20 mouse cellular contexts compared by ENCODE assay signal in genomic region chr8:87984032-87984431, GRCm38 (mm10). TPM values are rescaled to one million over a fixed set of nuclear protein-coding genes. Genes with fewer than 3 reads are reported as not detected.
DNase-seq lines count a peak whose midpoint lies in the region; ATAC-seq and TF ChIP-seq lines count a peak whose summit lies in the region.
"Had no signal": no experiment of that assay in that cellular context is flagged by ENCODE, and none has a peak within 500 bp of the region (broad histone marks: within the 10 kb centered on the region; RNA-seq: fewer than 3 reads in every experiment).

No protein-coding gene starts in this region.

- peak overlapping the region; percentile 45 for H3K4me2 ChIP-seq in heart, embryonic 12.5 days
- peak overlapping the region; percentile 15; the same call in 1 of the 2 replicates for H3K4me2 ChIP-seq in heart, embryonic 16.5 days (ENCODE audit: low read depth, low read length)
- no peak overlapping the region for H3K4me2 ChIP-seq in CH12.LX (ENCODE audit: insufficient read depth, low read depth, poor library complexity, severe bottlenecking)
- H3K4me2 ChIP-seq: embryonic facial prominence, embryonic 13.5 days; forebrain, embryonic 12.5 days; hindbrain, embryonic 12.5 days had no signal

- in situ Hi-C loops in CH12.LX (cut with MboI; ENCODE audit: low pct_ligation_motif_present, low pct_unique_long_range_greater_than_20kb, low sequenced_read_pairs), result no loop called here

- H3K9ac ChIP-seq in heart, embryonic 12.5 days, result no peak overlapping the region
- no peak overlapping the region for H3K9ac ChIP-seq in heart, adult 2 months (ENCODE audit: low read depth, low read length)
- no peak overlapping the region for H3K9ac ChIP-seq in heart, embryonic 16.5 days (ENCODE audit: low read length)
- H3K9ac ChIP-seq in CH12.LX (ENCODE audit: insufficient read depth, low read depth), result no peak overlapping the region
- H3K9ac ChIP-seq: embryonic facial prominence, embryonic 13.5 days; forebrain, embryonic 12.5 days; forebrain, postnatal 0 days; hindbrain, embryonic 12.5 days had no signal

- 0 out of 2 replicates have a peak overlapping the region, but pooled peaks have one; percentile 13 for H3K4me3 ChIP-seq in heart, embryonic 12.5 days
- H3K4me3 ChIP-seq in heart, adult 2 months, result no peak overlapping the region
- no peak overlapping the region for H3K4me3 ChIP-seq in heart, embryonic 16.5 days (ENCODE audit: low read length)
- no peak overlapping the region for H3K4me3 ChIP-seq in CH12.LX (replicated peaks in 1 of 3; ENCODE audit: low read depth in 2 of 3, low read length in 2 of 3, poor library complexity in 1 of 3)
- H3K4me3 ChIP-seq: embryonic facial prominence, embryonic 13.5 days; forebrain, embryonic 12.5 days; hindbrain, embryonic 12.5 days had no signal

- WGBS in heart, embryonic 12.5 days, result 22% methylated on average over 8 of the region's 8 CpGs
- 18% methylated on average over 8 of the region's 8 CpGs for WGBS in heart, adult 2 months
- 20% methylated on average over 8 of the region's 8 CpGs for WGBS in heart, embryonic 16.5 days

- H3K27ac ChIP-seq in heart, embryonic 12.5 days (ENCODE audit: poor library complexity, severe bottlenecking), result no peak overlapping the region
- no peak overlapping the region for H3K27ac ChIP-seq in heart, adult 2 months
- no peak overlapping the region for H3K27ac ChIP-seq in heart, embryonic 16.5 days (ENCODE audit: low read length)
- no peak overlapping the region for H3K27ac ChIP-seq in CH12.LX (ENCODE audit: insufficient read depth, low read depth)
- H3K27ac ChIP-seq: embryonic facial prominence, embryonic 13.5 days; forebrain, embryonic 12.5 days; hindbrain, embryonic 12.5 days had no signal

- H3K9me3 ChIP-seq in heart, embryonic 12.5 days (replicated peaks), result no peaks in the 10 kb centered on the region
- H3K9me3 ChIP-seq in heart, embryonic 16.5 days (replicated peaks; ENCODE audit: control insufficient read depth, low read length), result no peaks in the 10 kb centered on the region
- H3K9me3 ChIP-seq in CH12.LX (replicated peaks; ENCODE audit: low read length), result no peaks in the 10 kb centered on the region
- H3K9me3 ChIP-seq: embryonic facial prominence, embryonic 13.5 days; forebrain, embryonic 12.5 days; hindbrain, embryonic 12.5 days had no signal

- TF ChIP-seq EP300 in heart, adult 2 months (IDR thresholded peaks at IDR 0.05; ENCODE audit: insufficient read depth, low read depth, low read length), result no peak
- TF ChIP-seq EP300 in CH12.LX (IDR thresholded peaks at IDR 0.05; ENCODE audit: low read length), result no peak

- no peak for TF ChIP-seq POLR2A in heart, adult 2 months (IDR thresholded peaks at IDR 0.05; ENCODE audit: insufficient read depth, low read depth, low read length)
- TF ChIP-seq POLR2A in CH12.LX (IDR thresholded peaks at IDR 0.05; ENCODE audit: low read depth, low read length), result no peak

- dilution Hi-C loops in CH12.LX (cut with MboI; ENCODE audit: extremely low pct_ligation_motif_present, extremely low pct_unique_long_range_greater_than_20kb, low sequenced_read_pairs), result no loop called here

- DNase-seq in heart, adult 2 months, result no peak
- DNase-seq in heart, postnatal 4 days, result no peak
- DNase-seq in CH12.LX (ENCODE audit: extremely low read depth) (no peak), ES-CJ7 (ENCODE audit: low read depth, low spot score) (peak; percentile 50)
- DNase-seq: adrenal gland, adult 2 months; adrenal gland, postnatal 25 days; cerebellum, adult 18-20 months; cerebellum, adult 9-11 months; cerebellum, postnatal 36 days; forebrain, postnatal 0 days; gastrocnemius, postnatal 14 days; kidney, adult 18-20 months had no signal

- H3K36me3 ChIP-seq in heart, embryonic 12.5 days, result no peaks in the 10 kb centered on the region
- H3K36me3 ChIP-seq in heart, adult 2 months (ENCODE audit: control insufficient read depth, insufficient read depth, low read length), result no peaks in the 10 kb centered on the region
- H3K36me3 ChIP-seq in heart, embryonic 16.5 days (ENCODE audit: control insufficient read depth, insufficient read depth), result no peaks in the 10 kb centered on the region
- no peaks in the 10 kb centered on the region for H3K36me3 ChIP-seq in CH12.LX (replicated peaks in 1 of 2; ENCODE audit: control insufficient read depth in 1 of 2, insufficient read depth in 1 of 2, low read length in 1 of 2)
- H3K36me3 ChIP-seq: embryonic facial prominence, embryonic 13.5 days; forebrain, embryonic 12.5 days; hindbrain, embryonic 12.5 days had no signal

- no peak for TF ChIP-seq CTCF in heart, adult 2 months (IDR thresholded peaks at IDR 0.05)
- TF ChIP-seq CTCF in CH12.LX (conservative IDR thresholded peaks at IDR 0.05 in 1 of 2, IDR thresholded peaks at IDR 0.05 in 1 of 2; ENCODE audit: low read depth in 2 of 2, low read length in 2 of 2), result no peak

- TF ChIP-seq RAD21 in CH12.LX (IDR thresholded peaks at IDR 0.05; ENCODE audit: low read depth, low read length), result no peak

- intact Hi-C loops in heart, adult 2 months (cut with DNase I), result no loop called here

- no peaks in the 10 kb centered on the region for H3K79me2 ChIP-seq in heart, adult 2 months (replicated peaks; ENCODE audit: control insufficient read depth, insufficient read depth, low read length)
- no peaks in the 10 kb centered on the region for H3K79me2 ChIP-seq in CH12.LX (replicated peaks; ENCODE audit: control insufficient read depth, extremely low read depth, insufficient read depth, poor library complexity, severe bottlenecking)

- ATAC-seq in heart, embryonic 12.5 days (ENCODE audit: insufficient number of reproducible peaks, low FRiP score), result no peak
- ATAC-seq in heart, embryonic 16.5 days (replicated peaks; ENCODE audit: extremely low read depth, insufficient read depth, low FRiP score), result no peak
- ATAC-seq in megakaryocyte, adult 5-6 weeks (ENCODE audit: poor library complexity, severe bottlenecking), result no peak
- ATAC-seq: forebrain, postnatal 0 days; hindbrain, embryonic 16.5 days; Patski had no signal

- 0 out of 2 replicates have a peak, but pooled peaks cover 3% of the 10 kb centered on the region for H3K27me3 ChIP-seq in heart, embryonic 12.5 days (replicated peaks)
- no peaks in the 10 kb centered on the region for H3K27me3 ChIP-seq in heart, adult 2 months (ENCODE audit: control insufficient read depth, insufficient read depth, low read length)
- no peaks in the 10 kb centered on the region for H3K27me3 ChIP-seq in heart, embryonic 16.5 days (ENCODE audit: control insufficient read depth, insufficient read depth, low read length)
- peaks cover 2% of the 10 kb centered on the region for H3K27me3 ChIP-seq in CH12.LX (replicated peaks)
- H3K27me3 ChIP-seq: embryonic facial prominence, embryonic 13.5 days; forebrain, embryonic 12.5 days; hindbrain, embryonic 12.5 days had no signal

- H3K4me1 ChIP-seq in heart, embryonic 12.5 days (replicated peaks), result peaks cover 12% of the 10 kb centered on the region
- no peaks in the 10 kb centered on the region for H3K4me1 ChIP-seq in heart, adult 2 months (ENCODE audit: control insufficient read depth, insufficient read depth, low read length)
- H3K4me1 ChIP-seq in heart, embryonic 16.5 days (ENCODE audit: control insufficient read depth, insufficient read depth, low read length), result 0 out of 2 replicates have a peak, but pooled peaks cover 3% of the 10 kb centered on the region
- H3K4me1 ChIP-seq in CH12.LX (ENCODE audit: control insufficient read depth in 1 of 2, insufficient read depth in 2 of 2), result no peaks in the 10 kb centered on the region

TF ChIP-seq in CH12.LX, 34 proteins besides CTCF, POLR2A, EP300 and RAD21:
- TF ChIP-seq ZNF384 (IDR thresholded peaks at IDR 0.05; ENCODE audit: low read depth, low read length) (peak; percentile 38; the same call in 1 of the 2 replicates), MAX (IDR thresholded peaks at IDR 0.05; ENCODE audit: low read length) (no peak)

RNA-seq across cellular contexts. Expression of gene Zfp423, which starts 24.6 kb away (rescaled TPM):
- polyA plus RNA-seq in heart, embryonic 12.5 days (2016; fragmentation: Nextera tagmentation; extraction: Ambion mirVana), result 6.3 and 7.6 TPM in 2 replicates
- 1 to 10 TPM; 4.8 to 5.3 TPM for total RNA-seq in heart, adult 2 months (2021)
- 4.3 and 7.3 TPM in 2 replicates for polyA plus RNA-seq in heart, adult 2 months (2012; rRNA removed)
- 3.1 and 3.7 TPM in 2 replicates for polyA plus RNA-seq in heart, embryonic 16.5 days (2015; fragmentation: Nextera tagmentation; extraction: Ambion mirVana)
- 10 to 100 TPM; 12.9 to 16.2 TPM for total RNA-seq in heart, postnatal 4 days (2021)
- total RNA-seq in CH12.LX (2012; rRNA removed) (0.25 and 0.42 TPM in 2 replicates), CH12.LX (2014; rRNA removed) (0.32 and 0.46 TPM in 2 replicates)
- polyA plus RNA-seq in CH12.LX (2012; ENCODE audit: insufficient read length, low read depth), result 2.3 and 2.7 TPM in 2 replicates
- 0.18 TPM in 1 of 2 replicates, not detected in the other for total RNA-seq in megakaryocyte, adult 5-6 weeks (2015)
- not detected in 2 replicates for total RNA-seq in megakaryocyte, adult 5-6 weeks (2017)

Comparison
In these comparisons a context has a peak if more than half of its experiments do, and no peak if none do; other contexts are left out.
1. RNA of gene Zfp423, which starts 24.6 kb away (total RNA-seq): 12.9 to 16.2 TPM in heart, postnatal 4 days and 4.8 to 5.3 TPM in heart, adult 2 months; 0.25 to 0.46 TPM in CH12.LX and 0.18 TPM in megakaryocyte, adult 5-6 weeks; every median in the first group is over 4 times any median in the second.